Mouse (Mus musculus): Measurements from ENCODE around the gene Ptpn22.
"Not testable (repeated sequence)": the region's sequence is repeated elsewhere in the genome, so short reads cannot be mapped to it uniquely, and the experiment has no call there.

DNA sequence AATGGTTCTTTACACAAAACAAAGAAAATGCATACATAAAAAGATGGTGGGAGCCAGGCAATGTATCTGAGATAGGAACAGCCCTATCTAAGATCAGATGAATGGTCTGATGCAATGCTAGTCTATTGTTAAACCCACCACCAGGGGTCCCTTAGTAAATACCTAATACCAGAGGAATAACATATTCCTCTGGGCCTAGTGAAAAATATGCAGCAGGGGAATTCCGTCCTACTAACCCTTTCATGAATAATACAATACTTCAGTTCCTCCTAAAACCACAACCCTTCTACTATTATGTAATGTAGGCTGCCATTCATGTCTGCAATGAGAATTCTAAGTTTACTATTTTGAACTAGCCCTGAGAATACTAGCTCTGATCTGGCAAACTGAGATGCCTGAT is 28.9 kb upstream of the Ptpn22 start:
- not testable (repeated sequence) for TF ChIP-seq CTCF (IDR thresholded peaks at IDR 0.05; ENCODE audit: control insufficient read depth, insufficient read depth, insufficient replicate concordance, low read depth, low read length); POLR2A (IDR thresholded peaks at IDR 0.05; ENCODE audit: control insufficient read depth, low read depth, low read length)

Measured in testis, adult 2 months (tissue).